Mouse (Mus musculus) liver, embryonic 18 days (tissue): Measurements from ENCODE around the gene Lce3d. TPM values are rescaled to one million over a fixed set of nuclear protein-coding genes. Genes with fewer than 3 reads are reported as not detected.

Source experiments
- polyA plus RNA-seq: library from polyadenylated mRNA; depleted of rRNA; stranded (reverse); fragments of >200 nt; gene quantifications from 2 replicates; pipeline ENCODE4 v1.2.3, GENCODE M21; 2012; rRNA removed

Lce3d gene
- polyA plus RNA-seq: not detected in 2 replicates

DNA sequence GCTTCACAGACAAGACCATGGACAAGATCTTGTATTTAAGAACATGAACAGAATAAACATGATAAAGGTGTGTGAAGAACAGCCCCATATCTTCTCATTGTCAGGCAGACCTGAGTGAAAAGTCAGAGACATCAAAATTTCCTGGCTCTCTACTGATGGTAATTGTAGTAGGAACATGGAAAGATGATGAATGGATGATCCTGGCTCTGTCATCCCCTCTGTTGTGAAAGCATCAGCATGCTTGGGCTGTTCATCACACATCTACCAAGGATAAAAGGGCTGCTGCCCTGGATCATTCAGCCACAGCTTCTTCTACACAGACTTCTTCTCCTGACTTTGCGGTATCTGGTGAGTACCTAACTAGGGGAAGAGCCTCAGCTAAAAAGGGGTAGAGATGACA, at the start of gene Lce3d:
Gene Lce3d (plus strand): TSS at position 301 of the 400 bp plus-strand sequence.

DNA sequence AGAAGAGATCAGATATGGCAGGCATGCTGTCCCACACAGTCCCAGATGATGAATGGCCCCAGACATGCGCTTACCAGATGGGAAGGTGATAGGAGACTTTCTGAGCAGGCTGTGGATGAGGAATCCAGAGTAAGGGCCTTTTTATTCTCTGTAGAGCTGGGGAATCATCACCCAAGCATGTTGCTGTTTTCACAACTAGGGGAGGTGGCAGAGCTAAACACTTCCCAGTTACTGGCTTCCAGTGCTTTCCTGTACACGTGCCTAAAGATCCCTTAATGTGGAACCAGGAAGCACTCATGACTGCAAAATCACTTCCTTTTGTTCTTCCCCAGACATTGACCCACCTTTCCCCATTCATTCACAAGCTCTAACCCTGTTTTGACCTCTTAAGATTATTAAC, 31.1 kb upstream of the Lce3d start, which contains the start of gene Lce3a:
Gene Lce3a (minus strand): TSS at position 101 of the 400 bp plus-strand sequence.

DNA sequence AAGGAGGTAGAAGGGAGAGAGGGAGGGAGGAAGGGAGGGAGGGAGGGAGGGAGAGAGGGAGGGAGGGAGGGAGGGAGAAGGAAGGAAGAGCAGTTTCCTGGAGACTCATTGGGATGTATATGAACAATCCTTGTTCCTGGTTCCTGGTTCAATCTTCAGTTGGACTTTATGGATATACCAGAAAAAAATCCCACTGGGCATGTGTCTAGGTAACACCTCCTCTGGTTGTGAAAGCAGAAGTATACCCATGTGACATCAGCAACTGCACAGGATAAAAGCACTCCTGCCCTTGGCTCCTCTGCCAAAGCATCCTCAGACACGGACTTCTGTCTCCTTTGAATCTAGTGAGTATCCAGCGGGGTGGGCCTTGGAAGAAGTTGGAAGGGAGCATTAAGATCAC, 24.5 kb upstream of the Lce3d start, which contains the start of gene Lce3b:
Gene Lce3b (plus strand): TSS at position 301 of the 400 bp plus-strand sequence.

DNA sequence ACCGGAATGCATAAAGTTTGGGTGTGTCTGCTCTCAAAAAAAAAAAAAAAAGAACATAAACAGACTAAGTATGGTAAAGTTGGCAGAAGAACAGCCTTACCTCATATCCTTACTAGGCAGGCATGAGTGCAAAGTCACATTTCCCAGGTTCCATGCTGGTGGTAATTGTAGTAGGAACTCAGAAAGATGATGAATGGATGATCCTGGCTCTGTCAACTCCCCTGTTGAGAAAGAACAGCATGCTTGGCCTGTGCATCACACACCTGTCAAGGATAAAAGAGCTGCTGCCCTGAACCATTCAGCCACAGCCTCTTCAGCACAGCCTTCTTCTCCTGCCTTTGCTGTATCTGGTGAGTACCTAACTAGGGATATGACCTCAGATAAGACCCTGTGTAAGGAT, 13.0 kb upstream of the Lce3d start, which contains the start of gene Lce3c:
Gene Lce3c (plus strand): TSS at position 301 of the 400 bp plus-strand sequence.

DNA sequence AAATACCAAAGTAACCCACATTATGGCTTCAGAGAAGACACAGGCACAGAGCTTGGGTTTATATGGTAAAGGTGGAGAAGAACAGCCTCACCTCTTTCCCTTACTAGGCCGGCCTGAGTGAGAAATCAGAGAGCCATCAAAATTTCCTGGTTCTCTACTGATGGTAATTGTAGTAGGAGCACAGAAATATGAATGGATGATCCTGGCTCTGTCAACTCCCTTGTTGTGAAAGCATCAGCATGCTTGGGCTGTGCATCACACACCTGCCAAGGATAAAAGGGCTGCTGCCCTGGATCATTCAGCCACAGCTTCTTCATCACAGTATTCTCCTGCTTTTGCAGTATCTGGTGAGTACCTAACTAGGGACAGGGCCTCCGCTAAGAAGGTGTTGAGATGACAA, 9.6 kb downstream of the Lce3d start, which contains the start of gene Lce3e:
Gene Lce3e (plus strand): TSS at position 301 of the 400 bp plus-strand sequence.

DNA sequence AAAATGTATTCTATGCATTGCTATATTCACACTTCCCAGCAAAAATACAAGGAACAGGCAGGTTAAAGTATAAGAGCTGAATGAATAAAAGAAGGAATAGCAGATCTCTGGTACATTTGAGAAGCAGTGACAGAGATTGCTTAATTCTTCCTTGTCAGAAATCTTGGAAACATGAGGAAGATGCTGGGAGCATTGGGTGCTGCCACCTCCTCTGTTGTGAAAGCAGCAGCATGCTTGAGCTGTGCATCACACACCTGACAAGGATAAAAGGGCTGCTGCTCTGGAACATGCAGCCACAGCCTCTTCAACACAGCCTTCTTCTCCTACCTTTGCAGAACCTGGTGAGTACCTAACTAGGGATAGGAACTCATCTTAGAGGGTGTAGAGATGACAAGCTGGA, 34.7 kb downstream of the Lce3d start, which contains the start of gene Lce3f:
Gene Lce3f (plus strand): TSS at position 301 of the 400 bp plus-strand sequence.

Other genes starting within 250 kb of the Lce3d start
- not detected in 2 replicates for gene Lce1e, start 248.3 kb upstream of the Lce3d start, polyA plus RNA-seq
- gene Lce1f, start 237.0 kb upstream of the Lce3d start, polyA plus RNA-seq: not detected in 2 replicates
- not detected in 2 replicates for gene Gm38119, start 218.3 kb upstream of the Lce3d start, polyA plus RNA-seq
- not detected in 2 replicates for gene Lce1g, start 205.1 kb upstream of the Lce3d start, polyA plus RNA-seq
- gene Lce1h, start 192.3 kb upstream of the Lce3d start, polyA plus RNA-seq: not detected in 2 replicates
- not detected in 2 replicates for gene Lce1i, start 178.5 kb upstream of the Lce3d start, polyA plus RNA-seq
- not detected in 2 replicates for gene Lce1j, start 166.9 kb upstream of the Lce3d start, polyA plus RNA-seq
- gene Lce1k, start 149.5 kb upstream of the Lce3d start, polyA plus RNA-seq: not detected in 2 replicates
- not detected in 2 replicates for gene Kprp, start 130.1 kb upstream of the Lce3d start, polyA plus RNA-seq
- not detected in 2 replicates for gene Lce1l, start 106.1 kb upstream of the Lce3d start, polyA plus RNA-seq
- gene 2310050C09Rik, start 87.2 kb upstream of the Lce3d start, polyA plus RNA-seq: not detected in 2 replicates
- not detected in 2 replicates for gene Lce3a, start 31.2 kb upstream of the Lce3d start, polyA plus RNA-seq
- not detected in 2 replicates for gene Lce3b, start 24.4 kb upstream of the Lce3d start, polyA plus RNA-seq
- gene Lce3c, start 12.9 kb upstream of the Lce3d start, polyA plus RNA-seq: not detected in 2 replicates
- not detected in 2 replicates for gene Lce3e, start 9.7 kb downstream of the Lce3d start, polyA plus RNA-seq
- not detected in 2 replicates for gene Lce3f, start 34.8 kb downstream of the Lce3d start, polyA plus RNA-seq
- gene Crct1, start 58.3 kb downstream of the Lce3d start, polyA plus RNA-seq: not detected in 2 replicates
- gene Lce1m, start 61.7 kb downstream of the Lce3d start, polyA plus RNA-seq: not detected in 2 replicates
- not detected in 2 replicates for gene Gm4858, start 111.4 kb downstream of the Lce3d start, polyA plus RNA-seq
- gene Crnn, start 187.4 kb downstream of the Lce3d start, polyA plus RNA-seq: not detected in 2 replicates
- not detected in 2 replicates for gene Flg2, start 239.9 kb downstream of the Lce3d start, polyA plus RNA-seq